Mouse (Mus musculus) C3H10T1/2 (cell line): ENCODE results near the gene Rps27a. TPM values are rescaled to one million over a fixed set of nuclear protein-coding genes. Genes with fewer than 3 reads are reported as not detected.

Source experiments
- polyA plus RNA-seq, 2 experiments: library from polyadenylated mRNA; unstranded; fragments of >200 nt; fragmentation: generic; extraction: Trizol; gene quantifications; one replicate each; pipeline ENCODE4 v1.2.1; 2012; ENCODE audit warnings: missing spikeins in 2 of 2

Rps27a gene
- 1,000 to 10,000 TPM; 1,844 to 1,945 TPM for polyA plus RNA-seq

GRCm38 (mm10) chr11:29547752-29548503 lies at the start of gene Rps27a, which contains the start of gene Clhc1:
Gene Rps27a, minus strand, starts transcription at chr11:29548109.
Gene Clhc1, plus strand, starts transcription at chr11:29547950.

GRCm38 (mm10) chr11:29525988-29526794 lies 21.7 kb downstream of the Rps27a start, which contains the start of gene Mtif2:
Gene Mtif2, plus strand, starts transcription at chr11:29526408.

GRCm38 (mm10) chr11:29514682-29515412 lies 33.1 kb downstream of the Rps27a start, which contains the start of gene Prorsd1:
Gene Prorsd1, minus strand, starts transcription at chr11:29515033.

Other genes starting within 250 kb of the Rps27a start
- gene Ccdc88a, start 174.5 kb downstream of the Rps27a start, polyA plus RNA-seq, result 1 to 10 TPM in 1 of 2 experiments, under 1 TPM in 1; 0.40 to 3.0 TPM
- 1 to 10 TPM in 1 of 2 experiments, under 1 TPM in 1; 0.51 to 4.5 TPM for gene Prorsd1, start 33.1 kb downstream of the Rps27a start, polyA plus RNA-seq
- 1 to 10 TPM in 1 of 2 experiments, under 1 TPM in 1; 0.26 to 7.1 TPM for gene Mtif2, start 21.7 kb downstream of the Rps27a start, polyA plus RNA-seq
- gene Clhc1, start 159 bp downstream of the Rps27a start, polyA plus RNA-seq, result under 1 TPM; 0.02 to 0.08 TPM
- gene Rtn4, start 144.8 kb upstream of the Rps27a start, polyA plus RNA-seq, result 100 to 1,000 TPM in 1 of 2 experiments, 10 to 100 TPM in 1; 63.9 to 152 TPM